Mouse (Mus musculus) stomach, postnatal 0 days (tissue): ENCODE data around the gene Siglecf.

Experiments used
- CTCF ChIP-seq: IDR thresholded peaks from 2 replicates; pipeline ENCODE4 v1.5.1; 2016; ENCODE audit warnings: antibody characterized with exemption, low read depth, mild to moderate bottlenecking, moderate library complexity
- EP300 ChIP-seq: optimal IDR thresholded peaks from 2 replicates; pipeline ENCODE3; 2016; ENCODE audit warnings: antibody characterized with exemption

- TF ChIP-seq CTCF (no peak), EP300 (no peak)
These were observed 45.9 kb upstream of the Siglecf start for GRCm38 (mm10) chr7:43305235-43305634.
